Mouse (Mus musculus) olfactory bulb, adult 2 months (tissue): ENCODE results near the gene Epb42. TPM values are rescaled to one million over a fixed set of nuclear protein-coding genes. Genes with fewer than 3 reads are reported as not detected.

ENCODE experiments used
- H3K27ac ChIP-seq: fragments of 200-500 bp; 2 replicates; pipeline ENCODE4 v1.5.1; 2012; ENCODE audit warnings: low read depth, low read length; ENCODE audit not compliant: insufficient read depth
- H3K4me1 ChIP-seq: fragments of 200-500 bp; 2 replicates; pipeline ENCODE4 v1.6.1; 2012; ENCODE audit warnings: low read length; ENCODE audit not compliant: control insufficient read depth, insufficient read depth
- H3K4me3 ChIP-seq: fragments of 200-500 bp; 2 replicates; pipeline ENCODE4 v1.5.1; 2012; ENCODE audit warnings: mild to moderate bottlenecking, low read depth, low read length, moderate library complexity; ENCODE audit not compliant: insufficient read depth
- CTCF ChIP-seq: fragments of 200-500 bp; IDR thresholded peaks from 2 replicates; pipeline ENCODE4 v1.5.1; 2012; ENCODE audit warnings: low read depth, mild to moderate bottlenecking, low read length, moderate library complexity; ENCODE audit not compliant: insufficient read depth
- POLR2A ChIP-seq: fragments of 200-500 bp; IDR thresholded peaks from 2 replicates; pipeline ENCODE4 v1.6.1; 2012; ENCODE audit warnings: mild to moderate bottlenecking, low read depth, low read length, moderate library complexity; ENCODE audit not compliant: insufficient read depth
- WGBS: fragments of 180-500 bp; shearing (Covaris S2); methylation state at CpG from one replicate; pipeline ENCODE4 v1.1.7; 2018; 5-methylcytosine and 5-hydroxymethylcytosine counted together
- polyA plus RNA-seq: library from polyadenylated mRNA; stranded (reverse); fragments of >200 nt; gene quantifications from 2 replicates; pipeline ENCODE4 v1.2.4, GENCODE M21; 2012; ENCODE audit warnings: low replicate concordance; ENCODE audit not compliant: missing spikeins, insufficient read depth, insufficient read length

The Epb42 gene
- not detected in 2 replicates for polyA plus RNA-seq

- TF ChIP-seq CTCF (no peak), POLR2A (no peak)
- Histone ChIP-seq H3K27ac (no peak within 1 kb of the TSS), H3K4me1 (no peaks in the 10 kb centered on the region), H3K4me3 (no peak within 1 kb of the TSS)
- WGBS, result 80% methylated on average over 5 of the region's 5 CpGs
Observed at GRCm38 (mm10) chr2:121036733-121037341, at the start of gene Epb42. Gene Epb42 (minus strand): TSS chr2:121037072.

GRCm38 (mm10) chr2:121085480-121086185 is 48.8 kb upstream of the Epb42 start, which contains the start of gene Tgm5:
Gene Tgm5 (minus strand): TSS chr2:121085841.
- TF ChIP-seq POLR2A (no peak), CTCF (no peak)
- H3K4me1 ChIP-seq, result no peaks in the 10 kb centered on the region
- H3K4me3 ChIP-seq, result no peak within 1 kb of the TSS
- 43% methylated on average over 6 of the region's 6 CpGs for WGBS
- H3K27ac ChIP-seq, result no peak within 1 kb of the TSS

- TF ChIP-seq POLR2A (no peak), CTCF (no peak)
- 95% methylated on average over 1 of the region's 1 CpGs for WGBS
Observed at GRCm38 (mm10) chr2:121082626-121083025, 45.8 kb upstream of the Epb42 start.

GRCm38 (mm10) chr2:121074747-121075146 is 37.9 kb upstream of the Epb42 start:
- no peaks in the 10 kb centered on the region for H3K4me1 ChIP-seq
- H3K4me3 ChIP-seq, result no peak overlapping the region
- WGBS, result 85% methylated on average over 7 of the region's 7 CpGs
- no peak overlapping the region for H3K27ac ChIP-seq
- TF ChIP-seq POLR2A, result no peak
- no peak for TF ChIP-seq CTCF

More at GRCm38 (mm10) chr2:121082626-121083025, 45.8 kb upstream of the Epb42 start:
- H3K27ac ChIP-seq, result no peak overlapping the region
- H3K4me3 ChIP-seq, result no peak overlapping the region
- no peaks in the 10 kb centered on the region for H3K4me1 ChIP-seq

GRCm38 (mm10) chr2:121071871-121072270 is 35.0 kb upstream of the Epb42 start:
- TF ChIP-seq CTCF, result no peak
- no peak for TF ChIP-seq POLR2A
- WGBS, result 85% methylated on average over 6 of the region's 6 CpGs
- H3K4me3 ChIP-seq, result no peak overlapping the region
- no peaks in the 10 kb centered on the region for H3K4me1 ChIP-seq
- H3K27ac ChIP-seq, result no peak overlapping the region

- no peaks in the 10 kb centered on the region for H3K4me1 ChIP-seq
- 84% methylated on average over 6 of the region's 6 CpGs for WGBS
- no peak overlapping the region for H3K27ac ChIP-seq
- TF ChIP-seq POLR2A, result no peak
- H3K4me3 ChIP-seq, result no peak overlapping the region
Observed at GRCm38 (mm10) chr2:121069506-121069905, 32.6 kb upstream of the Epb42 start.

- 70% methylated on average over 4 of the region's 4 CpGs for WGBS
- TF ChIP-seq POLR2A (no peak), CTCF (no peak)
- H3K4me3 ChIP-seq, result no peak overlapping the region
- no peak overlapping the region for H3K27ac ChIP-seq
- no peaks in the 10 kb centered on the region for H3K4me1 ChIP-seq
Observed at GRCm38 (mm10) chr2:121067116-121067515, 30.2 kb upstream of the Epb42 start.

- TF ChIP-seq CTCF, result no peak
- no peak for TF ChIP-seq POLR2A
- WGBS, result 87% methylated on average over 2 of the region's 2 CpGs
- Histone ChIP-seq H3K4me3 (no peak overlapping the region), H3K4me1 (no peaks in the 10 kb centered on the region), H3K27ac (no peak overlapping the region)
Observed at GRCm38 (mm10) chr2:121061315-121061714, 24.4 kb upstream of the Epb42 start.

- H3K27ac ChIP-seq, result no peak overlapping the region
- WGBS, result 70% methylated on average over 6 of the region's 6 CpGs
- no peaks in the 10 kb centered on the region for H3K4me1 ChIP-seq
- H3K4me3 ChIP-seq, result no peak overlapping the region
- TF ChIP-seq POLR2A (no peak), CTCF (no peak)
Observed at GRCm38 (mm10) chr2:121057997-121058396, 21.1 kb upstream of the Epb42 start.

GRCm38 (mm10) chr2:121055915-121056314 is 19.0 kb upstream of the Epb42 start:
- H3K4me3 ChIP-seq, result no peak overlapping the region
- TF ChIP-seq CTCF (no peak), POLR2A (no peak)
- no peak overlapping the region for H3K27ac ChIP-seq
- 86% methylated on average over 6 of the region's 6 CpGs for WGBS
- no peaks in the 10 kb centered on the region for H3K4me1 ChIP-seq
